Mouse (Mus musculus) pancreas, adult 10 weeks (tissue): ENCODE measurements around the gene Hdgfl1. TPM values are rescaled to one million over a fixed set of nuclear protein-coding genes. Genes with fewer than 3 reads are reported as not detected.

ENCODE experiments used
- polyA plus RNA-seq: library from polyadenylated mRNA; stranded (reverse); fragments of 350-450 nt; fragmentation: Illumina TruSeq; extraction: RNeasy Lipid Tissue Mini Kit (QIAGEN cat#74804); gene quantifications from one replicate; pipeline ENCODE4 v1.2.3, GENCODE M21; 2015; ENCODE audit warnings: low read depth, low replicate concordance; ENCODE audit not compliant: insufficient read depth

Hdgfl1 gene
- not detected for polyA plus RNA-seq

GRCm38 (mm10) chr13:26769955-26770354, at the start of gene Hdgfl1:
Gene Hdgfl1, minus strand, starts transcription at chr13:26770165.

